Mouse (Mus musculus) heart, embryonic 12.5 days (tissue): ENCODE measurements around the gene Tnrc18. TPM values are rescaled to one million over a fixed set of nuclear protein-coding genes. Genes with fewer than 3 reads are reported as not detected.

ENCODE experiments used
- ATAC-seq: fragments of 200-750 bp; cut with Nextera tagmentation; 2 replicates; pipeline ENCODE4 v1.8.0; 2017; ENCODE audit warnings: moderate TSS enrichment, moderate library complexity; ENCODE audit not compliant: insufficient number of reproducible peaks, low FRiP score
- H3K27ac ChIP-seq: fragments of 300-500 bp; sonication (generic); 2 replicates; pipeline ENCODE4 v1.5.1; 2016; ENCODE audit warnings: mild to moderate bottlenecking, moderate library complexity; ENCODE audit not compliant: poor library complexity, severe bottlenecking
- H3K27me3 ChIP-seq: fragments of 300-500 bp; sonication (generic); replicated peaks from 2 replicates; pipeline ENCODE4 v1.6.1; 2016; ENCODE audit warnings: mild to moderate bottlenecking, moderate library complexity
- H3K36me3 ChIP-seq: fragments of 300-500 bp; sonication (generic); 2 replicates; pipeline ENCODE4 v1.6.1; 2016; ENCODE audit warnings: mild to moderate bottlenecking, moderate library complexity
- H3K4me1 ChIP-seq: fragments of 300-500 bp; sonication (generic); replicated peaks from 2 replicates; pipeline ENCODE4 v1.6.1; 2016; ENCODE audit warnings: mild to moderate bottlenecking
- H3K4me2 ChIP-seq: fragments of 300-500 bp; sonication (generic); 2 replicates; pipeline ENCODE4 v1.6.1; 2016; ENCODE audit warnings: mild to moderate bottlenecking, moderate library complexity
- H3K4me3 ChIP-seq: fragments of 300-500 bp; sonication (generic); 2 replicates; pipeline ENCODE4 v1.5.1; 2016; ENCODE audit warnings: mild to moderate bottlenecking
- H3K9ac ChIP-seq: fragments of 300-500 bp; sonication (generic); 2 replicates; pipeline ENCODE4 v1.6.1; 2016; ENCODE audit warnings: mild to moderate bottlenecking, moderate library complexity
- H3K9me3 ChIP-seq: fragments of 300-500 bp; sonication (generic); replicated peaks from 2 replicates; pipeline ENCODE4 v1.6.1; 2016; ENCODE audit warnings: mild to moderate bottlenecking, moderate library complexity
- WGBS: fragments of 180-500 bp; shearing (Covaris S2); methylation state at CpG from one replicate; pipeline ENCODE4 v1.1.7; 2016; 5-methylcytosine and 5-hydroxymethylcytosine counted together
- polyA plus RNA-seq: library from polyadenylated mRNA; unstranded; fragments of >200 nt; fragmentation: Nextera tagmentation; extraction: Ambion mirVana; gene quantifications from 2 replicates; pipeline ENCODE4 v1.2.1, GENCODE M21; 2016

Tnrc18 gene
- polyA plus RNA-seq, 1 experiment from 2014 or later, result 31.7 TPM

GRCm38 (mm10) chr5:142750173-142750572 lies 67.3 kb downstream of the Tnrc18 start:
- Histone ChIP-seq H3K36me3 (peaks cover 80% of the 10 kb centered on the region), H3K4me2 (no peak overlapping the region), H3K4me1 (peaks cover 14% of the 10 kb centered on the region), H3K9ac (no peak overlapping the region), H3K4me3 (no peak overlapping the region), H3K27ac (no peak overlapping the region), H3K9me3 (no peaks in the 10 kb centered on the region), H3K27me3 (no peaks in the 10 kb centered on the region)
- ATAC-seq, result no peak
- WGBS, result 68% methylated on average over 11 of the region's 11 CpGs

DNA sequence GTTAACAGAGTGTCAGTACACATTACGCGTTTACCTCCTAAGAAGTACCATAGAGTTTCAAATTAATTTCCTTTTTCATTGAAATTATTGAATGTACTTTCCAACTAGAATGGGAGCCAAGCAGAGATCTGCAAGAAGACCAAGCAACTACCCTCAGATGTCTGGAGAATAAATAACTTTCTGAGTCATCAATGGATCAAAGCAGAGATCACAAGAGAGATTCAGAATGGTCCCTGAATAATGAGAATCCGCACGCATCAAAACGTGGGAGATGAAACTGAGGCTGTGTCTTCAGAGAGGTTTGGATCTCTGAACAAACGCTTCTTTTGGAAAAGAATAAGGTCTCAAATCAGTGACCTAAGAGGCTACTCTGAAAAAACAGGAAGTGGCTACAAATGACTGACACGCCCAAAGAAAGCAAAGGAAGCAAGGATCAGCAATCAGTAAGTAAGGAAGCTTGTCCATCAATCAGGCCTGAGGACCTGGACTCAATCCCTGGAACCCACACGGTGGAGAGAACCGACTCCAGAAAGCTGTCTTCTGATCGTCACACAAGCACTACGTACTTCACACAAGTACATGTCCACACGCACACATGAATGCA lies 70.3 kb downstream of the Tnrc18 start:
- no peak overlapping the region for H3K27ac ChIP-seq
- no peak overlapping the region for H3K4me2 ChIP-seq
- H3K4me1 ChIP-seq, result peaks cover 14% of the 10 kb centered on the region
- no peaks in the 10 kb centered on the region for H3K27me3 ChIP-seq
- no peak overlapping the region for H3K4me3 ChIP-seq
- 72% methylated on average over 12 of the region's 12 CpGs for WGBS
- no peak for ATAC-seq
- no peaks in the 10 kb centered on the region for H3K9me3 ChIP-seq
- peaks cover 84% of the 10 kb centered on the region for H3K36me3 ChIP-seq
- H3K9ac ChIP-seq, result no peak overlapping the region

GRCm38 (mm10) chr5:142739941-142740340 lies 77.5 kb downstream of the Tnrc18 start:
- no peaks in the 10 kb centered on the region for H3K27me3 ChIP-seq
- WGBS, result 86% methylated on average over 8 of the region's 8 CpGs
- no peak overlapping the region for H3K9ac ChIP-seq
- H3K27ac ChIP-seq, result no peak overlapping the region
- no peak overlapping the region for H3K4me3 ChIP-seq
- no peaks in the 10 kb centered on the region for H3K9me3 ChIP-seq
- H3K36me3 ChIP-seq, result peaks cover 93% of the 10 kb centered on the region
- H3K4me1 ChIP-seq, result no peaks in the 10 kb centered on the region
- ATAC-seq, result no peak
- no peak overlapping the region for H3K4me2 ChIP-seq

- Histone ChIP-seq H3K27me3 (no peaks in the 10 kb centered on the region), H3K4me2 (no peak overlapping the region), H3K9me3 (no peaks in the 10 kb centered on the region), H3K36me3 (peaks cover 97% of the 10 kb centered on the region), H3K4me1 (no peaks in the 10 kb centered on the region), H3K9ac (no peak overlapping the region), H3K4me3 (no peak overlapping the region), H3K27ac (no peak overlapping the region)
- ATAC-seq, result no peak
- WGBS, result 87% methylated on average over 11 of the region's 11 CpGs
These were observed 85.5 kb downstream of the Tnrc18 start for GRCm38 (mm10) chr5:142731916-142732315.

DNA sequence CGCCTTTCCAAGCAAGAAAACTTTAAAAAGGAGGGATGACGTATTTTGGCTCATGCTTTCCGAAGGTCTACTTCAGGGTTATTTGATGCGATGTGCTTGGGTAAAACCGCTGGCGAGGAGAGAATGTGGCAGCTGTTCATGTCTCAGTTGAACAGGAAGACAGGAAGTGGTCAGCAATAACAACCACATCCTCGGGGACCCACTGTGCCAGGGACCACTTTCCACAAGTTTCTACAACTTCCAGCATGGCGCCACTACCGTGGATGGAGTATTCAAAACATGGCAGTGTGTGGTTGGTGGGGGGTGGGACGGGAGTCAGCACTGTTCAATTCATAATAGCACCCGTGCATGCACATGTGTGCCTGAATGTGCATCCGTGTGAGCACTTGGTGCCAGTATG lies 87.2 kb downstream of the Tnrc18 start:
- no peak for ATAC-seq
- H3K27me3 ChIP-seq, result no peaks in the 10 kb centered on the region
- no peak overlapping the region for H3K9ac ChIP-seq
- WGBS, result 90% methylated on average over 12 of the region's 12 CpGs
- peaks cover 97% of the 10 kb centered on the region for H3K36me3 ChIP-seq
- H3K27ac ChIP-seq, result no peak overlapping the region
- H3K9me3 ChIP-seq, result no peaks in the 10 kb centered on the region
- no peaks in the 10 kb centered on the region for H3K4me1 ChIP-seq
- H3K4me3 ChIP-seq, result no peak overlapping the region
- H3K4me2 ChIP-seq, result no peak overlapping the region

DNA sequence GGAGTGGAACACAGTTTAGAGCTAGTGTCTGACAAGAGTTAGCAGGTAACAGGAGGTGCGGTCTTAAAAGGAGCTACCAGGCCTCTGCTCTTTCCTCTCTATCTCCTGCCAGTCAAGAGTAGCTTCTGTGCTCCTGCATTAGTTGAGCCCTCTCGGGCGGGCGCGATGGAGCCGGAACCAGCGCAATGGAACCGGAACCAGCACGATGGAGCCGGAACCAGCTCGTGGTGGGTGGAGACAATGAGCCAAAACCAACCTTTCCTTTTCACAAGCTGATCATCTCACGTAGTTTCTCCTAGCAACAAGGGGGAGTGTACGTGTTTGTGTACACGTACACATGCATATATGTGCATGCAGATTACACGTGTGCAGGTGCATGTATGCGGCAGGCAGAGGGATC lies 89.2 kb downstream of the Tnrc18 start:
- WGBS, result 90% methylated on average over 16 of the region's 16 CpGs
- Histone ChIP-seq H3K9ac (no peak overlapping the region), H3K27ac (no peak overlapping the region), H3K4me2 (no peak overlapping the region), H3K9me3 (no peaks in the 10 kb centered on the region), H3K36me3 (peaks cover 86% of the 10 kb centered on the region), H3K27me3 (no peaks in the 10 kb centered on the region), H3K4me3 (no peak overlapping the region), H3K4me1 (peaks cover 6% of the 10 kb centered on the region)
- ATAC-seq, result no peak

DNA sequence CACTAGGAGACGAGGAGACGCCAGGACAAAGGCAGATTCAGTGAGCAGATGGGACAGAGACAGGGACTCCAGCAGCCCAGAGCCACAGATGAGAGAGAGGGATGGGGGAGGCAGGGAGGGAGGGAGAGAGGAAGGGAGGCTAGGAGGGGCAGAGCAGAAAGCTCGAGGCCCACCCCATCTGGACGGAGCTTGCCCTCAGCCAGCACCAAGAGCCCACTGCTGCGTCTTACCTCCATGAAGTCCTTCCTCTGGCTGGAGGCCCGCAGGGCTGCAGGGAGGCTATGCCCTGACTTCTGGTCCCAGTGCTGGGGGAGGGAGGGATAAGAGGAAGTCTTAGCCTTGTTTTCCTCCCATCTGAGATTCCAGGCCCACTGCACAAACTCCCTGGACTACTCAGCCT lies 90.7 kb downstream of the Tnrc18 start:
- no peak overlapping the region for H3K4me2 ChIP-seq
- WGBS, result 74% methylated on average over 6 of the region's 6 CpGs
- H3K4me3 ChIP-seq, result no peak overlapping the region
- H3K27ac ChIP-seq, result no peak overlapping the region
- peaks cover 18% of the 10 kb centered on the region for H3K4me1 ChIP-seq
- ATAC-seq, result no peak
- no peaks in the 10 kb centered on the region for H3K9me3 ChIP-seq
- H3K9ac ChIP-seq, result no peak overlapping the region
- peaks cover 71% of the 10 kb centered on the region for H3K36me3 ChIP-seq
- H3K27me3 ChIP-seq, result no peaks in the 10 kb centered on the region

- H3K9me3 ChIP-seq, result no peaks in the 10 kb centered on the region
- peaks cover 18% of the 10 kb centered on the region for H3K4me1 ChIP-seq
- ATAC-seq, result no peak
- no peak overlapping the region for H3K9ac ChIP-seq
- no peak overlapping the region for H3K4me3 ChIP-seq
- no peak overlapping the region for H3K4me2 ChIP-seq
- H3K36me3 ChIP-seq, result peaks cover 46% of the 10 kb centered on the region
- no peaks in the 10 kb centered on the region for H3K27me3 ChIP-seq
- WGBS, result 88% methylated on average over 7 of the region's 7 CpGs
- no peak overlapping the region for H3K27ac ChIP-seq
These were observed 93.2 kb downstream of the Tnrc18 start for GRCm38 (mm10) chr5:142724265-142724664.

- H3K36me3 ChIP-seq, result peaks cover 39% of the 10 kb centered on the region
These were observed 93.8 kb downstream of the Tnrc18 start for GRCm38 (mm10) chr5:142723520-142724133.

GRCm38 (mm10) chr5:142719897-142720296 lies 97.6 kb downstream of the Tnrc18 start:
- H3K27me3 ChIP-seq, result peaks cover 12% of the 10 kb centered on the region; the same call in 1 of the 2 replicates
- no peak overlapping the region for H3K27ac ChIP-seq
- H3K4me1 ChIP-seq, result peaks cover 26% of the 10 kb centered on the region
- no peaks in the 10 kb centered on the region for H3K9me3 ChIP-seq
- no peak overlapping the region for H3K4me3 ChIP-seq
- no peak for ATAC-seq
- H3K4me2 ChIP-seq, result no peak overlapping the region
- 80% methylated on average over 13 of the region's 13 CpGs for WGBS
- 0 out of 2 replicates have a peak, but pooled peaks cover 3% of the 10 kb centered on the region for H3K36me3 ChIP-seq
- no peak overlapping the region for H3K9ac ChIP-seq

More at GRCm38 (mm10) chr5:142723520-142724133, 93.8 kb downstream of the Tnrc18 start:
- Histone ChIP-seq H3K27me3 (no peaks in the 10 kb centered on the region), H3K4me1 (peaks cover 22% of the 10 kb centered on the region), H3K9ac (no peak overlapping the region), H3K4me3 (no peak overlapping the region), H3K9me3 (no peaks in the 10 kb centered on the region), H3K4me2 (peak overlapping the region; percentile 36), H3K27ac (no peak overlapping the region)
- WGBS, result 13% methylated on average over 7 of the region's 7 CpGs
- peak; percentile 56 for ATAC-seq

DNA sequence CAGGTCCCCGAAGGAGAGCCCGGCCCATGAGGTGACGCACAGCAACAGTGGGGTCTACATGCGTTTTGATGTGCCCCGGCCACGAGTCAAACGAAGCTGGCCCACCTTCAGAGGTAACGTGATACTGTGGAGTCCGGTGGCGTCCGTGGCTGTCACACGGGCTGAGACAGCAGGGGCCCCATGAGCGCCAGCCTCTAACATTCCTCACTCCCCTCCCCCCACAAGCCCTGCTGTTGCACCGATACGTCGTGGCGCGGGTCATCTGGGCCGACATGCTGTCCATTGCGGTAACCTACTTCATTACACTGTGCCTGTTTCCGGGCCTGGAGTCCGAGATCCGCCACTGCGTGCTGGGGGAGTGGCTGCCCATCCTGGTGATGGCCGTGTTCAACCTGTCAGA lies 99.0 kb downstream of the Tnrc18 start:
- Histone ChIP-seq H3K4me1 (peaks cover 22% of the 10 kb centered on the region), H3K9me3 (no peaks in the 10 kb centered on the region), H3K4me3 (no peak overlapping the region), H3K27ac (no peak overlapping the region), H3K36me3 (no peaks in the 10 kb centered on the region), H3K27me3 (peaks cover 12% of the 10 kb centered on the region; the same call in 1 of the 2 replicates), H3K9ac (0 out of 2 replicates have a peak overlapping the region, but pooled peaks have one; percentile 15), H3K4me2 (peak overlapping the region; percentile 51)
- no peak for ATAC-seq
- 43% methylated on average over 25 of the region's 25 CpGs for WGBS
